Mouse (Mus musculus) layer of hippocampus, postnatal 14 days (tissue): Measurements from ENCODE around the gene 5730596B20Rik. TPM values are rescaled to one million over a fixed set of nuclear protein-coding genes. Genes with fewer than 3 reads are reported as not detected.

Experiments used
- DNase-seq, 2 experiments: peaks; one replicate each; pipeline ENCODE4 v3.0.0; 2021 to 2022; ENCODE audit warnings: low spot score in 2 of 2, mixed read lengths in 1 of 2
- total RNA-seq, 2 experiments: library from RNA; stranded (reverse); gene quantifications; 2 replicates each; pipeline ENCODE4 v1.2.3; 2021

Gene 5730596B20Rik
- total RNA-seq, 2 experiments from 2014 or later: not detected

GRCm38 (mm10) chr6:52194690-52195089 lies 17.4 kb downstream of the 5730596B20Rik start:
- DNase-seq: no peak

- no peak for DNase-seq
Measured at GRCm38 (mm10) chr6:52196811-52197210, 19.5 kb downstream of the 5730596B20Rik start.

- peak in 1 of 2 experiments; percentile 47 for DNase-seq
Measured at GRCm38 (mm10) chr6:52197271-52197670, 20.0 kb downstream of the 5730596B20Rik start.

- no peak for DNase-seq
Measured at GRCm38 (mm10) chr6:52200073-52200750, 22.9 kb downstream of the 5730596B20Rik start.

- no peak for DNase-seq
Measured at GRCm38 (mm10) chr6:52200751-52201250, 23.5 kb downstream of the 5730596B20Rik start.

- DNase-seq: no peak
Measured at GRCm38 (mm10) chr6:52201269-52201668, 24.0 kb downstream of the 5730596B20Rik start.

GRCm38 (mm10) chr6:52202362-52203120 lies 25.2 kb downstream of the 5730596B20Rik start:
- DNase-seq: no peak

GRCm38 (mm10) chr6:52203121-52203370 lies 25.7 kb downstream of the 5730596B20Rik start:
- DNase-seq: no peak

- DNase-seq: no peak
Measured at GRCm38 (mm10) chr6:52203371-52204049, 26.2 kb downstream of the 5730596B20Rik start.

- no peak for DNase-seq
Measured at GRCm38 (mm10) chr6:52204050-52204752, 26.9 kb downstream of the 5730596B20Rik start, which contains the start of gene Hoxa5. Gene Hoxa5, minus strand, starts transcription at chr6:52204587.

GRCm38 (mm10) chr6:52205221-52205620 lies 27.9 kb downstream of the 5730596B20Rik start:
- no peak for DNase-seq

GRCm38 (mm10) chr6:52205638-52206621 lies 28.6 kb downstream of the 5730596B20Rik start:
- DNase-seq: no peak

- no peak for DNase-seq
Measured at GRCm38 (mm10) chr6:52206882-52207683, 29.8 kb downstream of the 5730596B20Rik start.

- no peak for DNase-seq
Measured at GRCm38 (mm10) chr6:52207684-52207976, 30.3 kb downstream of the 5730596B20Rik start.

GRCm38 (mm10) chr6:52208072-52208867 lies 31.0 kb downstream of the 5730596B20Rik start, which contains the start of gene Hoxa6:
Gene Hoxa6, minus strand, starts transcription at chr6:52208722.
- no peak for DNase-seq

- no peak for DNase-seq
Measured at GRCm38 (mm10) chr6:52208868-52209684, 31.8 kb downstream of the 5730596B20Rik start.

- DNase-seq: no peak
Measured at GRCm38 (mm10) chr6:52209685-52210046, 32.4 kb downstream of the 5730596B20Rik start.
